ENCODE assay signal across 8 mouse cellular contexts in genomic region chr1:160561381-160561780, GRCm38 (mm10).
DNase-seq lines count a peak whose midpoint lies in the region; ATAC-seq and TF ChIP-seq lines count a peak whose summit lies in the region.

No protein-coding gene starts in this region.

- no peaks in the 10 kb centered on the region for H3K36me3 ChIP-seq in midbrain, postnatal 0 days (ENCODE audit: insufficient read depth, low read length)
- H3K36me3 ChIP-seq in midbrain, embryonic 10.5 days, result no peaks in the 10 kb centered on the region

- H3K4me2 ChIP-seq in midbrain, postnatal 0 days (ENCODE audit: low read depth, low read length, poor library complexity, severe bottlenecking), result no peak overlapping the region

- peak; percentile 47; the same call in 1 of the 2 replicates for ATAC-seq in frontal cortex, adult (ENCODE audit: low TSS enrichment)
- ATAC-seq in midbrain, postnatal 0 days (ENCODE audit: low FRiP score), result no peak

- H3K27me3 ChIP-seq in midbrain, postnatal 0 days (ENCODE audit: insufficient read depth, low read length), result no peaks in the 10 kb centered on the region
- H3K27me3 ChIP-seq in midbrain, embryonic 10.5 days (ENCODE audit: low read depth, poor library complexity, severe bottlenecking), result no peaks in the 10 kb centered on the region

- no peak overlapping the region for H3K9ac ChIP-seq in midbrain, postnatal 0 days (replicated peaks; ENCODE audit: low read length, poor library complexity, severe bottlenecking)

- peak; percentile 74 for TF ChIP-seq CTCF in midbrain, postnatal 0 days (IDR thresholded peaks at IDR 0.05)

- no peak for DNase-seq in frontal cortex, postnatal 10 days (ENCODE audit: low spot score in 2 of 2)
- DNase-seq in midbrain, postnatal 0 days (ENCODE audit: low spot score), result peak; percentile 45
- DNase-seq in midbrain, embryonic 10.5 days (ENCODE audit: low spot score), result no peak
- peak; percentile 14 for DNase-seq in embryo, embryonic 11.5 days (ENCODE audit: low read depth, low spot score)
- peak; percentile 5 for DNase-seq in skeletal muscle tissue, adult 2 months (ENCODE audit: low read depth, low spot score)
- DNase-seq in spleen, postnatal 14 days (ENCODE audit: low spot score in 2 of 2), result no peak
- no peak for DNase-seq in B cell, adult 2 months

- H3K27ac ChIP-seq in midbrain, postnatal 0 days (ENCODE audit: low read depth, low read length), result no peak overlapping the region
- H3K27ac ChIP-seq in midbrain, embryonic 10.5 days (replicated peaks), result no peak overlapping the region

- no peaks in the 10 kb centered on the region for H3K4me1 ChIP-seq in midbrain, postnatal 0 days (ENCODE audit: insufficient read depth, low read length)
- peaks cover 4% of the 10 kb centered on the region for H3K4me1 ChIP-seq in midbrain, embryonic 10.5 days

- H3K4me3 ChIP-seq in midbrain, postnatal 0 days (ENCODE audit: low read depth, low read length), result no peak overlapping the region
- no peak overlapping the region for H3K4me3 ChIP-seq in midbrain, embryonic 10.5 days

- WGBS in midbrain, postnatal 0 days, result 63% methylated on average over 1 of the region's 1 CpGs
- whole genome bisulfite sequencing in midbrain, embryonic 10.5 days, result 79% methylated on average over 1 of the region's 1 CpGs

- no peaks in the 10 kb centered on the region for H3K9me3 ChIP-seq in midbrain, postnatal 0 days (ENCODE audit: low read length)
- H3K9me3 ChIP-seq in midbrain, embryonic 10.5 days (replicated peaks), result no peaks in the 10 kb centered on the region

Comparison
In these comparisons a context has a peak if more than half of its experiments do, and no peak if none do; other contexts are left out.
1. DNase-seq: peak in midbrain, postnatal 0 days (single experiment), embryo, embryonic 11.5 days (single experiment) and skeletal muscle tissue, adult 2 months (single experiment); none in frontal cortex, postnatal 10 days (0 of 2), midbrain, embryonic 10.5 days (single experiment), spleen, postnatal 14 days (0 of 2) and B cell, adult 2 months (0 of 2).